Mouse (Mus musculus) spleen, adult 2 months (tissue): ENCODE measurements around the gene Inpp1. TPM values are rescaled to one million over a fixed set of nuclear protein-coding genes. Genes with fewer than 3 reads are reported as not detected.

Source experiments
- DNase-seq, 2 experiments: peaks; one replicate each; pipeline versions ENCODE4 v3.0.0 to v3.0.0-alpha.2; 2012 to 2021; ENCODE audit warnings: low spot score in 2 of 2, low read depth in 1 of 2
- H3K27ac ChIP-seq: fragments of 200-500 bp; 2 replicates; pipeline ENCODE4 v1.5.1; 2012; ENCODE audit warnings: low read length, inconsistent platforms; ENCODE audit not compliant: insufficient read depth
- H3K27me3 ChIP-seq: fragments of 200-500 bp; 2 replicates; pipeline ENCODE4 v1.6.1; 2012; ENCODE audit warnings: mild to moderate bottlenecking, moderate library complexity, low read length, inconsistent platforms; ENCODE audit not compliant: control insufficient read depth, insufficient read depth
- H3K36me3 ChIP-seq: fragments of 200-500 bp; 2 replicates; pipeline ENCODE4 v1.6.1; 2012; ENCODE audit warnings: mild to moderate bottlenecking, low read length, inconsistent platforms; ENCODE audit not compliant: control insufficient read depth, insufficient read depth
- H3K4me1 ChIP-seq: fragments of 200-500 bp; 2 replicates; pipeline ENCODE4 v1.6.1; 2011; ENCODE audit warnings: inconsistent platforms; ENCODE audit not compliant: control insufficient read depth, insufficient read depth, insufficient read length
- H3K4me3 ChIP-seq: fragments of 200-500 bp; 2 replicates; pipeline ENCODE4 v1.5.1; 2011; ENCODE audit warnings: mild to moderate bottlenecking, inconsistent platforms; ENCODE audit not compliant: insufficient read depth, insufficient read length; ENCODE audit errors: extremely low read depth
- CTCF ChIP-seq: fragments of 200-500 bp; IDR thresholded peaks from 2 replicates; pipeline ENCODE4 v1.5.1; 2011; ENCODE audit warnings: mild to moderate bottlenecking, inconsistent platforms; ENCODE audit not compliant: insufficient read depth, insufficient read length, insufficient replicate concordance; ENCODE audit errors: extremely low read depth
- POLR2A ChIP-seq: fragments of 200-500 bp; IDR thresholded peaks from 2 replicates; pipeline ENCODE4 v1.6.1; 2011; ENCODE audit warnings: low read depth, low read length, inconsistent platforms
- WGBS: fragments of 180-500 bp; shearing (Covaris S2); methylation state at CpG from one replicate; pipeline ENCODE4 v1.1.7; 2018; 5-methylcytosine and 5-hydroxymethylcytosine counted together
- polyA plus RNA-seq: library from polyadenylated mRNA; depleted of rRNA; stranded (reverse); fragments of >200 nt; gene quantifications from 2 replicates; pipeline ENCODE4 v1.2.3, GENCODE M21; 2012; rRNA removed

Inpp1 gene
- polyA plus RNA-seq, 1 experiment, result 11.3 TPM

- DNase-seq, result no peak
- no peaks in the 10 kb centered on the region for H3K4me1 ChIP-seq
Observed at GRCm38 (mm10) chr1:52742567-52742966, 74.9 kb downstream of the Inpp1 start.

More at GRCm38 (mm10) chr1:52742567-52742966, 74.9 kb downstream of the Inpp1 start:
- Histone ChIP-seq H3K4me3 (no peak overlapping the region), H3K27ac (no peak overlapping the region), H3K27me3 (no peaks in the 10 kb centered on the region), H3K36me3 (no peaks in the 10 kb centered on the region)
- WGBS, result 85% methylated on average over 5 of the region's 5 CpGs
- TF ChIP-seq CTCF, result no peak
- TF ChIP-seq POLR2A, result no peak

Other genes with a start within 250 kb of the Inpp1 start
- 20.9 and 23.2 TPM in 2 replicates for gene Nemp2, start 187.0 kb downstream of the Inpp1 start, polyA plus RNA-seq
- 3.7 and 4.5 TPM in 2 replicates for gene Mfsd6, start 90.2 kb downstream of the Inpp1 start, polyA plus RNA-seq
- 7.4 and 7.6 TPM in 2 replicates for gene Hibch, start 27.2 kb upstream of the Inpp1 start, polyA plus RNA-seq
- 0.28 and 0.51 TPM in 2 replicates for gene 1700019D03Rik, start 202.5 kb upstream of the Inpp1 start, polyA plus RNA-seq
- not detected in 2 replicates for gene Mstn, start 244.0 kb upstream of the Inpp1 start, polyA plus RNA-seq